Mouse (Mus musculus) urinary bladder, adult 18-20 months (tissue): ENCODE results near the gene Magi1.
"Not testable (repeated sequence)": the region's sequence is repeated elsewhere in the genome, so short reads cannot be mapped to it uniquely, and the experiment has no call there.

Experiments used
- DNase-seq, 2 experiments: peaks; one replicate each; pipeline ENCODE4 v3.0.0; 2022; ENCODE audit warnings: low spot score in 2 of 2, mixed read lengths in 2 of 2

The Magi1 gene

GRCm38 (mm10) chr6:93648581-93649230 lies 635.0 kb downstream of the Magi1 start:
- peak in 1 of 2 experiments; percentile 25 for DNase-seq

GRCm38 (mm10) chr6:93629735-93630291 lies 653.9 kb downstream of the Magi1 start:
- DNase-seq = not testable (repeated sequence)

GRCm38 (mm10) chr6:93627200-93627599 lies 656.5 kb downstream of the Magi1 start:
- DNase-seq = no peak
